22 mouse cellular contexts compared by ENCODE assay signal in the genomic region with DNA sequence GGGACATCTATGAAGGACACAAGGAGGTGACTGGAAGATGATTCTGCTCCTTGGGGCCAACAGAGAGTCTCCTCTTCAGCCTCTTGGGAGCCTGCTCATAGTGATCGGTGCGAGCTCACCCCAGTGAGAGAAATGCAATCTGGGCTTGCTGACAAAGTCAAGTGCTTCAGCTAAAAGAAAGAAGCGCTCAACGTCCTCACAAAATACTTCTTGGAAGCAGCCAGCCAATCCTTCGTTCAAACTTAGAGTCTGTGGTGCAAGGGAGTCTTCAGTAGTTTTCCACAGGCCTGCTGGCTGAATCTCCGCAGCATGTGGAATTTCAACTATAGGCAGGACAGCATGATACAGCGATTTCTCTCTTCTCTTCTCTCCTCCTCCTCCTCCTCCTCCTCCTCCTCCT.
DNase-seq lines count a peak whose midpoint lies in the region; ATAC-seq lines count a peak whose summit lies in the region.
"Had no signal": no experiment of that assay in that cellular context is flagged by ENCODE, and none has a peak within 500 bp of the region (broad histone marks: within the 10 kb centered on the region; RNA-seq: fewer than 3 reads in every experiment).

No protein-coding gene starts in this region.

- ATAC-seq in frontal cortex, adult (ENCODE audit: low TSS enrichment) = peak; percentile 76
- ATAC-seq: CD4-positive, CD25-positive, alpha-beta regulatory T cell, adult 4 months; forebrain, embryonic 14.5 days; forebrain, embryonic 16.5 days; Patski had no signal

- no peak for DNase-seq in frontal cortex, adult 2 months (ENCODE audit: extremely low spot score in 1 of 2, low spot score in 1 of 2)
- DNase-seq in layer of hippocampus, adult 9-11 months = peak; percentile 28
- no peak for DNase-seq in layer of hippocampus, adult 11-12 months (ENCODE audit: low spot score)
- DNase-seq in right cerebral cortex, adult 18-20 months = peak; percentile 67
- no peak for DNase-seq in right cerebral cortex, postnatal 10 days (ENCODE audit: low spot score in 2 of 2)
- peak; percentile 84 for DNase-seq in telencephalon, adult 2 months (ENCODE audit: low read depth, low spot score)
- DNase-seq in gastrocnemius, postnatal 10 days = no peak
- DNase-seq: adrenal gland, adult 2 months; adrenal gland, postnatal 10 days; adrenal gland, postnatal 25 days; B cell, adult 2 months; cerebellum, adult 11-12 months; cerebellum, adult 2 months; cerebellum, adult 9-10 months; cerebellum, postnatal 10 days; cerebellum, postnatal 25 days; embryo, embryonic 11 days had no signal

Comparison
In these comparisons a context has a peak if more than half of its experiments do, and no peak if none do; other contexts are left out.
1. DNase-seq: peak in layer of hippocampus, adult 9-11 months (single experiment), right cerebral cortex, adult 18-20 months (single experiment) and telencephalon, adult 2 months (single experiment); none in frontal cortex, adult 2 months (0 of 2), layer of hippocampus, adult 11-12 months (single experiment), right cerebral cortex, postnatal 10 days (0 of 2) and gastrocnemius, postnatal 10 days (single experiment).